Mouse (Mus musculus) monocyte, adult 5-6 weeks (primary cell): Measurements from ENCODE around the gene Nek2. TPM values are rescaled to one million over a fixed set of nuclear protein-coding genes. Genes with fewer than 3 reads are reported as not detected.

ENCODE experiments used
- ATAC-seq: fragments of 153-309, 156-312 bp; replicated peaks from 2 replicates; pipeline ENCODE4 v1.8.0; 2017; ENCODE audit warnings: mild to moderate bottlenecking; ENCODE audit not compliant: low TSS enrichment, insufficient number of reproducible peaks, severe bottlenecking, poor library complexity, low FRiP score
- total RNA-seq: library from RNA; stranded (forward); fragments of 200-1000, 200-491, 200-594 nt; gene quantifications from 3 replicates; pipeline ENCODE4 v1.2.3, GENCODE M21; 2017

Gene Nek2
- total RNA-seq, 1 experiment from 2014 or later, result 1.1 TPM

GRCm38 (mm10) chr1:191811774-191812173 is 9.5 kb upstream of the Nek2 start:
- ATAC-seq, result no peak

GRCm38 (mm10) chr1:191812949-191813691 is 8.1 kb upstream of the Nek2 start:
- ATAC-seq, result no peak

DNA sequence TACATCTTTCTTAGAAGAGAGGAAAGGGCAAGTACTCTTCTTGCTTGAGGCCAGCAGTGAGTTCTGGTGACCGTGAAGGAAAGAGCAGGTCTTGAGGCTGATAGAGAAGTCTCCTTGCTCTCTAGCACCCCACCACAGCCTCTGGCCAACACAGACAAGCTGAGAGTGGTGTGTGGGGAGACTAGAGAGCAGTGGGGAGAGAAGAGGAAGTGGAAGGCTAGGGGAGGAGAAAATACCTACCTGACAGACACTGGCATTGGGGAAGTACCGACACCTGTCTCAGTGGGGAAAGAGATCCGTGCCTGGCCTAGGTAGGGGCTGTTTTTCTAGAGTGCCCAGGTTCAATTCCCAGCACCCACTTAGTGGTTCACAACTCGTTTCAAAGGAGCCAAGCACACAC is 7.0 kb upstream of the Nek2 start:
- ATAC-seq, result peak; percentile 32; the same call in 1 of the 2 replicates

- ATAC-seq, result no peak
Measured at GRCm38 (mm10) chr1:191814935-191815334, 6.3 kb upstream of the Nek2 start.

GRCm38 (mm10) chr1:191816596-191816995 is 4.6 kb upstream of the Nek2 start:
- ATAC-seq, result no peak

DNA sequence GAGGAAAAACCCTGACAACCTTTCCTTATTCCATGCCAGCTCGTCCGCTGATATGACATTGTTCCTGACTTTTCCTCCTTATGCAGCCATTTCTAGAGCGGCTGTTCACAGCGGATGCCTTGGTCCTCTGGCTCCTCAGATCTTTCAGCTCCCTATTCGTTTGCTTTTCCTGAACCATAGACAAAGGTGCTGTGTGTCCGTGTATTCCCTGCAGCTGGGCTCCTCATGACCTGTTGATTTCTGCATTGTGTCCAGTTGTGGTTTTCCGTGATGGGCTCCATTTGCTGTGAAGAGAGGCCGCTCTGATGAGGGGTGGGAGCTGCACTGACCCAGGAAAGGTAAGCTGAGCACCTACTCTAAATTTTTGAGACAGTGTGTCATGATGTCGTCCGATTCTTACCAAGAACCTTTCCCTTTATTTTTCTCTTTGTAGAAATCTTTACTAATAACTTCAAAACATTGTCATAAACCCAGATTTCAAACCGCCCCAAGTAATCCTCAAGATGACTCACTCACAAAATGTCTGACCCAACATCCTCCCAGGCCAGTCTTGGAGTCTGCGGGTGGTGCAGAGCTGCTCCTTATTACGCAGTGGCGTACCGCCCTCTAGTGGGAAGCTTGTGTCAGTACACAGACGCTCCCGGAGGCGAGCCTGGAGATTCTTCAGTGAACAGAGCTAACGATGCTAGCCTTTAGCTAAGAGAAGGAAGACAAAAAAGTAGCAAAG is 3.7 kb upstream of the Nek2 start:
- ATAC-seq, result peak; percentile 77

- ATAC-seq, result 0 out of 2 replicates have a peak, but pooled peaks have one; percentile 5
Measured at GRCm38 (mm10) chr1:191818145-191818631, 3.1 kb upstream of the Nek2 start.

DNA sequence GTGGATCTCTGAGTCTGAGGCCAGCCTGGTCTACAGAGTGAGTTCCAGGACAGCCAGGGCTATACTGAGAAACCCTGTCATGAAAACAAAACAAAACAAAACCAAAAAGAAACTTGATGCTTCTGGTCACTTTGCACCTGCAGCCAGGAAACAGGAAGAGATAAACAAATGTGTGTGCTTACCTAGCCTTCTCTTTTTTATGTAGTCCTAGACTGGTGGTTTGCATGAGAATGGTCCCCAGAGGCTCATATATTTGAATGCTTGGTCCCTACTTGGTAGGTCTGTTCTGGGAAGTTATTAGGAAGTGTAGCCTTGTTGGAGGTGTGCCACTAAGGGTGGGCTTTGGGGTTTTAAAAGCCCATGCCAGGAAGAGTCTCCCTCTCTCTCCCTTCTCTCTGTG is 2.2 kb upstream of the Nek2 start:
- no peak for ATAC-seq

- ATAC-seq, result peak; percentile 10
Measured at GRCm38 (mm10) chr1:191820951-191821325, 306 bp upstream of the Nek2 start.

DNA sequence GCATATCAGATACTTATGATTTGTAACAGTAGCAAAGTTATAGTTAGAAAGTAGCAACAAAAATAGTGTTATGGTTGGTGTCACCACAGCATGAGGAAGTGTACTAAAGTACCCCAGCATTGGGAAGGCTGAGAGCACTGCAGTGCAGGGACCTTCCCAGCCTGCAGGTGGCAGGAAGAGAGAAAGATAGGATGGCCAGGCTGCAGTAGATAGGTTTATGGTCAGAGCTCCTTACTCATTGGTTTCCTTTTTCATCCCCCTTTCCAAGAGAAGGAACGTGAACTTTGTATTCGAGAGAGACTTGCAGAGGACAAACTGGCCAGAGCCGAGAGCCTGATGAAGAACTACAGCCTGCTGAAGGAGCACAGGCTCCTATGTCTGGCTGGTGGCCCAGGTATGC is 7.9 kb downstream of the Nek2 start:
- no peak for ATAC-seq

- ATAC-seq, result no peak
Measured at GRCm38 (mm10) chr1:191833396-191833795, 12.2 kb downstream of the Nek2 start.

- ATAC-seq, result peak; percentile 73
Measured at GRCm38 (mm10) chr1:191834825-191835224, 13.6 kb downstream of the Nek2 start.

DNA sequence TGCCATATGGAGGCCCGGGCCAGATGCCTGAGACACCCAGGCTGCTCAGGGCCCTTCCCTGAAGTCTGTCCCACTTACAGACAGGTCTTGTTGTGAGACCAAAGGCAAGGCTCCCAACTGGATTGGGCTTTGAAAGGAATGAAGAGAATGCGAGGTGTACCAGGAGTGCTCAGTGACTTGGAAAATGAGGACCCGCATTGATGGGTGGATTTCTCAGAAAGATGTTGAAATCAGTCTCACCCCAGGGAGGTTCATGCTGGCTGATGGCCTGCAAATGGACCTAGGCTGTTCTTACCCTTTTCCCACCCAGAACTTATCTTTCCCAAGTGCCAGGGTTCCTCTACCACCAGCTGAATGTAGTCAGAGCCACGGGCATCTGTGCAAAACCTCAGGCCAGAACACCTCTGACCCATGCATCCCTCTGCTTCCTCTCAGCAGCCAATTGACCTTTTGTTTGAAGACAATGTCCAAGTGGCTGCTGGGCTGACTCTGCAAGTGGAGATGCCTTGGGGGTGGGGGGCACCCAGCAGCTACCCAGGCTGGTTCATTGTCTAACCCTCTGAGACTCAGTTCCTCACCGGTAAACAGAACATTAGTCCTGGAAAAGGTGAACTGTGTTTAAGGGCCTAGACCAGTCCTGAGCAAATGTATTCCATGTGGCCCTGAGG is 15.2 kb downstream of the Nek2 start:
- no peak for ATAC-seq

- ATAC-seq, result no peak
Measured at GRCm38 (mm10) chr1:191837691-191838090, 16.4 kb downstream of the Nek2 start.

GRCm38 (mm10) chr1:191838994-191839741 is 17.9 kb downstream of the Nek2 start:
- ATAC-seq, result no peak

DNA sequence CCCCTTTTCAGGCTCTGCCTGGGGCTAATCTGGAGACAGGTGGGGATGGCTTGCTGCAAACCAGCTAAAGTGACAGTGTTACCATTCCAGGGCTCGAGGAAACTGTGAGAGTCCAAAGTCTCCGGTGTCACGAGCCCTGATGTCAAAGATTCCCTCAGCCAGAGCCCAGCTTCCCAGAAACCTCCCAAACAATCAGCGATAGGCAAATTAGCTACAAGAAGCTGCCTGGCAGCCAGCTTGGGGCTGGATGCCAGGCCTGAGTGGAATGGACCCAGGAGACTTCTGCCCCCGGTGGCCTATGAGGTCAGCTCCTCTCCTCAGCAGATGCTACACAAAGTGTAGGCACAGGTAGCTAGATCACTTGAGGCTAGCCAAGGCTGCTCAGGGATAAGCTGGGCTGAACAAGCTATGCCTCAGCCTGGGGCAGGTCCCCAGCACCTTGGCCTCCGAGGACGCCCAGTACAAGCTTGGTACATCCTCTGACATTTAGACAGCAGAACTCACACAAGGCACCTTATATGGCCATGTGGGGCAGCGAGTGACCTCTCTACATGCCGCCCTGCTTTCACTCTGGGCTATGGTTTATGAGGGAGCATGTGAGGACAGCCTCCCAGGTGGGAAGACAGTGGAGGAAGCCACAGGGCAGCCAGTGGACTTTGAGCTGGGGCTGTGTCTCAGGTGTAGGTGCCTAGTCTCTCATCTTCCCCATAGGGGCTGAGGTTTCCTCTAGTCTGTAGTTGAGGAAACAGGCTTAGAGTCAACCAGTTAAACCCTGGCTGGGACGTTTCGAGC is 19.7 kb downstream of the Nek2 start:
- no peak for ATAC-seq

DNA sequence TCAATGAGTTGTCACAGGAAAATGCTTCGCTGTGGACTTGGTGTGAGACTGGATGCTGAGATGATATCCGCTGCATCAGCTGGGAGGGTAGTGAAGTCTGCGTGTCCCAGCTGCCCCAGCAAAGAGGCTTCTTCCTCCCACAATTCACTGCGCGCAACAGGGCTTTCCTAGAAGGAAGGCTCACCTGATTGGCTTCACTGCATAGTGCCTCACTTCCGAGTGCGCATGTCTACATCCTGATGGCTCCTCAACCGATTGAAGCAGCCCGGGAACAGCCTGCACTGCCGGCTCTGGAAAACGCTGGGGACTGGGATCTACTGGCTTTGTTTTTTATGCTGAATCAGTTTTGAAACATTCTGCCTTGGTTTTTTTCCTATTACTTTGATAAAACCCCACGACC is 21.0 kb downstream of the Nek2 start:
- no peak for ATAC-seq

- no peak for ATAC-seq
Measured at GRCm38 (mm10) chr1:191846667-191847066, 25.4 kb downstream of the Nek2 start.
